Mouse (Mus musculus) heart, adult 11 months (tissue): ENCODE data around the gene Ubxn10.

Experiments
- DNase-seq: peaks from one replicate; pipeline ENCODE4 v3.0.0; 2022

Gene Ubxn10

GRCm38 (mm10) chr4:138737031-138737430 lies at the start of gene Ubxn10:
Gene Ubxn10, minus strand, starts transcription at chr4:138737167.
- no peak for DNase-seq

- peak; percentile 92 for DNase-seq
Measured at GRCm38 (mm10) chr4:138786141-138786540, 49.2 kb upstream of the Ubxn10 start.

DNA sequence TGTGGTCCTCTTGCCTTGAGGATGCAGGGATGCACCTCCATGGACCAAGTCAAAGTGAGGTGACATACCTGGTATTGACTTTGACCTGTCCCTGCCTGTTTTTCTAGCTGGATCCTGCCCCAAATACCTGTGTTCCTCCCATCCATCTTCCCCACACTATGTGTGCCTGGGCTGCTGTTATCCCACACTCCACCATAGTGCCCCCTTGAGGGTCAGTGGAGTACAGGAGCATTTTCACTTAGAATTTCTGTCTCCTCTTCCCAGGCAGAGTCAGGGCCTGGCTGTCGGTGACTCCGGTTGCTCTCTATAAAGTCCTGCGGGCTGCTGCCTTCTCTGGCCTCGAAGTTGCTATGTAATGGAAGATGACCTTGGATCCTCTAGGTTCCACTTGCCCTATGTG lies 48.8 kb upstream of the Ubxn10 start:
- DNase-seq = no peak

DNA sequence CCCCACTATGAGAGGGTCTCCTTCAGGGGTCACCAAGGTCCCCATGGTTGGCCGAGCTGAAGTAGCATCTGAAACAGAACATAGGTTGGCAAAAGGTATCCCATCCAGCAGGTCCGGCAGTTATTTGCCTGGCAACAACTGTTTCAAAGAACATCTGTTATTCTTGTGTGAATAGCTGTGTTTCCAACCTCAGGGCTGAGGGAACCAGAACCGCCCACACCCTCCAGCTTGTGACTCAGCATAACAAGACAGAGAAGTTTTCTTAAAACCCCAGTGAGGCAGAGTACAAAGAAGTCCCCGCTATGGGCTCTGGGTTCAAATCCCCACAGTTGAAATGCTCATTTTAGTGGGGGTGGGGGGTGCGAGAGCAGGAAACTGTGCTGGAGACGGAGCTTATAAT lies 45.1 kb upstream of the Ubxn10 start:
- peak; percentile 90 for DNase-seq

- no peak for DNase-seq
Measured at GRCm38 (mm10) chr4:138780300-138780699, 43.3 kb upstream of the Ubxn10 start.

GRCm38 (mm10) chr4:138777417-138778407 lies 40.7 kb upstream of the Ubxn10 start:
- DNase-seq = no peak

GRCm38 (mm10) chr4:138775435-138775834 lies 38.5 kb upstream of the Ubxn10 start, which contains the start of gene Pla2g2d:
Gene Pla2g2d, plus strand, starts transcription at chr4:138775735.
- no peak for DNase-seq

- no peak for DNase-seq
Measured at GRCm38 (mm10) chr4:138772386-138772785, 35.4 kb upstream of the Ubxn10 start.

DNA sequence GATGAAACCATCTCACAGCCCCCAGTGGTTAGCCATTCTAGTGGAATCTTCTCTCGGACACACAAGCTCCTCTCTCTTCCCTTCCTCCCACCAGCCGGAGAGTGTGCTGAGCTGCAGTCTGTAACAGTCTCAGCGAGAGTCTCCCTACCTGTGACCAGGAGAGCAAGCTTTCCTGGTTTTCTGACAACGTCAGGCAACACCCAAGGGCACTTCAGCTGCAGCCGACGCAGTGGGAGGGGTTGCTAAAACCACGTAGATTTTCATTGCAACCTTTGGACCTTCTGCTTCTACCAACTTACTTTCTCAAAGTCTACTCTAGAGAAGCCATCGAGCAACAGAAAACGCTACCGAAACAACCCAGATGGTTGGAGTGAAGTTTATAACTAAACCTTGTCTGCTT lies 35.0 kb upstream of the Ubxn10 start:
- DNase-seq = no peak

- no peak for DNase-seq
Measured at GRCm38 (mm10) chr4:138762266-138762665, 25.3 kb upstream of the Ubxn10 start.

DNA sequence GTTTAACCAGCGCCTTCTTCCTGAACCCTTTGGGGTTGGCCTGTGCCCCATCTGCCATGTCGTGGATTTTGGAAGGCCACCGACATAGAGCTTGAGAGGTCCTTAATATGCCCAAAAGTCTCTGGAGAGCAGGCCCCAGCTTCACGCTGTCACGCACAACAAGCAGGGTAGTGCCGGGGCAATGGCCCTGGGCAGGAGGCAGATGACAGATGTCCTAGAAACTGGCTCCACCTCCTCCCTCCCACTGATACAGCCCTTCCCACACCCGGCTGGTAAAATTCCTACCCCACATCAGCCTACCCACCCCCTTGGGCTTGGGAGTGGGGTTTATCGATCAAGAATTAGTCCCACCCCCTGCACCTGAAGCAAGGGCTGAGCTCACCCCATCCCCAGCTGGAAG lies 20.4 kb upstream of the Ubxn10 start, which contains the start of gene Pla2g2f:
Pla2g2f (minus strand) TSS at position 211 of the 400 bp plus-strand sequence.
- no peak for DNase-seq

- no peak for DNase-seq
Measured at GRCm38 (mm10) chr4:138755983-138756382, 19.0 kb upstream of the Ubxn10 start.

DNA sequence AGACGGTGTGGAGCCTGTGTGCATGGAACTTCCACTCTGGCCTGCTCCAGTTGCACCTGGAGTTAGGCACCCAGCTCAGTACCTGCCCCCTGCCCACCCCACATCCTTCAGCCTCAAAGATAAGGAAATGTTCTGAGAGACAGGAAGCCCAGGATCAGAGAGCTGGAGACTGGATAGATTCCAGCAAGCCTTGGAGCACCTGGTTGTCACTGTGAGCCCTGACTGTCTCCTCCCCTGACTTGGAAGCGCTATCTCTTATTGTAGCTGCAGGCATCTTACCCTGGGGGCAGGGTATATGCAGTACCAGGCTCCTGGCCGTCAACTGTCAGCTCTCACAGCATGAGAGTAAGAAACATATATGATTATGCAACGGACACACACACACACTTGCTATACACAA lies 18.5 kb upstream of the Ubxn10 start:
- DNase-seq = no peak

DNA sequence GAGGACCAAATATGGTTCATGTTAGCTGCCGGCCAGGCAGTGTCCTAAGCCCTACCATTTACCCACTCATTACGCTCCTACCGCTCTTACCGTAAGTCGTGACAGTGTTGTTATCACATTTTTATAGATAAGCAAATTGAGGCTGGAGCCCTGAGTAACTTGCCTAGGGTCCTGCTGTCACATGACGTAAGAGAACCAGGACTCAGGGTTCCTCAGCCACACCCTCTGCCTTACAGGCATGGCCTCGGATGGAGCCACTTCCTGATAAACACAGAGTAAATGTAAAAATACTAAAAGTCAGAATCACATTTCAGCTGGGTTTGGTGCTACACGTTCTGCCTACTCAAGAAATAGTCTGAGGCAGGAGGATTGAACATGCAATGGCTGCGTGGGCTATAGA lies 17.5 kb upstream of the Ubxn10 start:
- no peak for DNase-seq

DNA sequence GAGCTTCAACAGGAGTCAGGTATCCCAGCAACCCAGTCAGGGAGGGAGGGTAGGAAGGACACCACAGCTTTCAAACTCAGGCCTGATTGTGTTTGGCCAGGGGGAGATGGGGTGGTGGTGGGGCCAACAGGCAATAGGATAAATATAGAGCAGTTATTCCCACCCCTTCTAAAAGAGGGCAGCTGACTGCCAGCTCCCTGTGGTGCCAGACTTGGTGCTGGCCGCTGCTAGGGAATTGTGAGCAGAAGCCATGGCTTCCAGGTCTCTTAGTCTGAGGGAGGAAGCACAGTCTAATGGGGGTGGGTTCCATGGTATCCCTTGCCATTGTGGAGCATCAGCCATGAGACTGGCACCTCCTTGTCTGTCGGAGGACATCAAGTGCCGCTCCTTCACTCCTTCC lies 16.6 kb upstream of the Ubxn10 start:
- DNase-seq = no peak

GRCm38 (mm10) chr4:138752603-138753002 lies 15.6 kb upstream of the Ubxn10 start:
- DNase-seq = no peak

GRCm38 (mm10) chr4:138748369-138749072 lies 11.6 kb upstream of the Ubxn10 start:
- no peak for DNase-seq

- no peak for DNase-seq
Measured at GRCm38 (mm10) chr4:138747851-138748250, 10.9 kb upstream of the Ubxn10 start.

DNA sequence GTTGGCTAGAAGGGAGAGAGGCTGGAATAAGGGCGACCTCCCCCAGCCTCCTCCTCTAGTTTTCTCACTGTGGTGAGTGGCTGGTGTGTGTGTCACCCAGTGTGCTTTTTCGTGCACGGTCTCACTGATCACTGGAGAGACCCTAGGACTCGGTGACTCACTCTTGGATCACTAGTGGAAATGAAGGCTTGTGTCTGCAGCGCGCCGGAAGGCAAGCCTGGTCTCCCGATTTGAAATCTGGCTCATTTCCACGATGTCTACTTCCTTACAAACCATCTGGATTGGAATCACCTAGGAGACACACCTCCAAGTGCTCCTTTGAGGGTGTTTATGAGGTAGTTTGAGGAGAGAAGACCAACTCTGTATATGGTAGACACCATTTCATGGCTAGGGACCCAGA lies 9.9 kb upstream of the Ubxn10 start:
- no peak for DNase-seq

GRCm38 (mm10) chr4:138745884-138746283 lies 8.9 kb upstream of the Ubxn10 start:
- no peak for DNase-seq

GRCm38 (mm10) chr4:138739136-138739851 lies 2.3 kb upstream of the Ubxn10 start:
- DNase-seq = no peak

- no peak for DNase-seq
Measured at GRCm38 (mm10) chr4:138734863-138735262, 2.1 kb downstream of the Ubxn10 start.

- no peak for DNase-seq
Measured at GRCm38 (mm10) chr4:138734105-138734504, 2.9 kb downstream of the Ubxn10 start.
